Mouse (Mus musculus) right cerebral cortex, postnatal 10 days (tissue): Measurements from ENCODE around the gene Ripply3.

Experiments
- DNase-seq, 2 experiments: peaks; one replicate each; pipeline ENCODE4 v3.0.0; 2021; ENCODE audit warnings: low spot score in 2 of 2

Ripply3 gene

GRCm38 (mm10) chr16:94358091-94358490 lies 29.9 kb downstream of the Ripply3 start:
- DNase-seq, result no peak

GRCm38 (mm10) chr16:94360578-94361350 lies 32.5 kb downstream of the Ripply3 start:
- no peak for DNase-seq

- peak; percentile 85 to 92 for DNase-seq
Measured at GRCm38 (mm10) chr16:94362174-94362873, 34.1 kb downstream of the Ripply3 start.

- DNase-seq, result no peak
Measured at GRCm38 (mm10) chr16:94363814-94364213, 35.6 kb downstream of the Ripply3 start.

- DNase-seq, result peak in 1 of 2 experiments; percentile 9
Measured at GRCm38 (mm10) chr16:94365435-94365834, 37.2 kb downstream of the Ripply3 start.

- no peak for DNase-seq
Measured at GRCm38 (mm10) chr16:94369596-94370172, 41.5 kb downstream of the Ripply3 start.

GRCm38 (mm10) chr16:94370173-94370914 lies 42.1 kb downstream of the Ripply3 start, which contains the start of gene Ttc3:
Gene Ttc3 (plus strand): TSS chr16:94370618.
- peak; percentile 98 for DNase-seq

- peak in 1 of 2 experiments; percentile 90 for DNase-seq
Measured at GRCm38 (mm10) chr16:94370915-94371300, 42.7 kb downstream of the Ripply3 start.

GRCm38 (mm10) chr16:94371301-94371931 lies 43.2 kb downstream of the Ripply3 start, which contains the start of gene Pigp:
Gene Pigp (minus strand): TSS chr16:94371842.
- DNase-seq, result peak in 1 of 2 experiments; percentile 89

GRCm38 (mm10) chr16:94379386-94379785 lies 51.2 kb downstream of the Ripply3 start:
- no peak for DNase-seq

- DNase-seq, result no peak
Measured at GRCm38 (mm10) chr16:94383277-94383676, 55.1 kb downstream of the Ripply3 start.
